Mouse (Mus musculus) ES-E14 (cell line): ENCODE measurements at regions not wholly inside any gene's neighbourhood (a gene's known extent, or its start where the extent isn't known, plus 50 kb on each side); places are given as distances from the start of the nearest gene placed in this dataset.

Experiments
- CHD2 ChIP-seq: IDR thresholded peaks from 2 replicates; pipeline ENCODE4 v1.6.1; 2014; ENCODE audit warnings: mild to moderate bottlenecking, low read depth, low read length, inconsistent platforms
- HCFC1 ChIP-seq: IDR thresholded peaks from 2 replicates; pipeline ENCODE4 v1.6.1; 2012; ENCODE audit warnings: low read length, inconsistent platforms, borderline replicate concordance; ENCODE audit not compliant: insufficient read depth
- MAFK ChIP-seq: IDR thresholded peaks from 2 replicates; pipeline ENCODE4 v1.6.1; 2014; ENCODE audit warnings: mild to moderate bottlenecking, low read depth, low read length, inconsistent platforms; ENCODE audit not compliant: insufficient read depth
- ZC3H11A ChIP-seq: IDR thresholded peaks from 2 replicates; pipeline ENCODE4 v1.6.1; 2012; ENCODE audit warnings: low read depth, mild to moderate bottlenecking, inconsistent platforms, low read length, borderline replicate concordance

GRCm38 (mm10) chr4:97344335-97344734, 161.4 kb upstream of the Gm10192 start:
- no peak for TF ChIP-seq MAFK
- TF ChIP-seq HCFC1, result no peak
- TF ChIP-seq ZC3H11A, result no peak
- TF ChIP-seq CHD2, result no peak
